Mouse (Mus musculus) CH12.LX (cell line): Measurements from ENCODE around the gene Olfr47.

Experiments
- BHLHE40 ChIP-seq: IDR thresholded peaks from 2 replicates; pipeline ENCODE4 v1.6.1; 2011; ENCODE audit warnings: mild to moderate bottlenecking, low read depth, low read length, improper control_type of control experiment
- CTCF ChIP-seq, 2 experiments: IDR thresholded peaks in 1 of 2; conservative IDR thresholded peaks in 1 of 2; 2 replicates each; pipeline ENCODE4 v1.5.1; 2011 to 2012; ENCODE audit warnings: low read depth in 2 of 2, low read length in 2 of 2, improper control_type of control experiment in 1 of 2, inconsistent platforms in 1 of 2, mild to moderate bottlenecking in 1 of 2, moderate library complexity in 1 of 2
- EP300 ChIP-seq: IDR thresholded peaks from 2 replicates; pipeline ENCODE4 v1.6.1; 2011; ENCODE audit warnings: low read length, improper control_type of control experiment
- MAX ChIP-seq: IDR thresholded peaks from 2 replicates; pipeline ENCODE4 v1.6.1; 2011; ENCODE audit warnings: low read length, improper control_type of control experiment
- NRF1 ChIP-seq: IDR thresholded peaks from 2 replicates; pipeline ENCODE4 v1.6.1; 2014; ENCODE audit warnings: low read depth, mild to moderate bottlenecking, inconsistent platforms, low read length, improper control_type of control experiment, moderate library complexity
- PAX5 ChIP-seq: IDR thresholded peaks from 2 replicates; pipeline ENCODE4 v1.6.1; 2012; ENCODE audit warnings: low read length, inconsistent platforms, mixed read lengths
- POLR2A ChIP-seq: IDR thresholded peaks from 2 replicates; pipeline ENCODE4 v1.6.1; 2011; ENCODE audit warnings: low read depth, mild to moderate bottlenecking, improper control_type of control experiment, low read length
- USF1 ChIP-seq: IDR thresholded peaks from 2 replicates; pipeline ENCODE4 v1.6.1; 2014; ENCODE audit warnings: low read depth, mild to moderate bottlenecking, inconsistent platforms, low read length, improper control_type of control experiment
- ZC3H11A ChIP-seq: IDR thresholded peaks from 2 replicates; pipeline ENCODE4 v1.6.1; 2012; ENCODE audit warnings: low read depth, mild to moderate bottlenecking, inconsistent platforms, low read length, improper control_type of control experiment

GRCm38 (mm10) chr6:43190986-43191385 lies 40.3 kb upstream of the Olfr47 start:
- no peak for TF ChIP-seq POLR2A
- TF ChIP-seq ZC3H11A = no peak
- TF ChIP-seq PAX5 = no peak
- TF ChIP-seq MAX = no peak
- no peak for TF ChIP-seq USF1
- no peak for TF ChIP-seq BHLHE40
- TF ChIP-seq CTCF (conservative IDR thresholded peaks at IDR 0.05 in 1 of 2, IDR thresholded peaks at IDR 0.05 in 1 of 2; ENCODE audit: low read depth in 2 of 2, low read length in 2 of 2) = no peak
- TF ChIP-seq EP300 = no peak
- TF ChIP-seq NRF1 = no peak
